Mouse (Mus musculus) small intestine, adult 10 weeks (tissue): Measurements from ENCODE around the gene Scgb2b15. TPM values are rescaled to one million over a fixed set of nuclear protein-coding genes. Genes with fewer than 3 reads are reported as not detected.

Experiments
- polyA plus RNA-seq: library from polyadenylated mRNA; stranded (reverse); fragments of 350-450 nt; fragmentation: Illumina TruSeq; extraction: RNeasy Lipid Tissue Mini Kit (QIAGEN cat#74804); gene quantifications from one replicate; pipeline ENCODE4 v1.2.3, GENCODE M21; 2014; ENCODE audit warnings: low replicate concordance

Scgb2b15 gene
- polyA plus RNA-seq: 5.0 TPM

DNA sequence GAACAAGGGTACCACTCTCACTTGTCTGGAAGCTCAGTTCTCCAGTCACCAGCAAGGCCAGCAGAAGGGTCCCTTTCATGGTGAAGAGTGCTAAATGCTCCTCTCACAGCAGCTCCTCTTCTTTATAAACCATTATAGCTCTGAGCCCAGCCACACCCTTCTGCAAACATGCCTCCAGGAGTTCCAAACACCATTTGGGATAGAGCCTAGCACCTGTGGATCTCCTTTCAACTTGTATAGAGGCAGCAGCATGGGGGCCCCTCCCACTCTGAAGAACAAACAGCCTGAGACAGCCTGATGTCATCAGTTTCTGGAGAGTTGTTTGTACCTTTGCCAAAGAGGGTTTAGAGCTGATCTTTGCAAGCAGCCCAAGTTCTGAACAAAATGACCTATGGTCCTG, at the start of gene Scgb2b15:
TSS of gene Scgb2b15 (minus strand) at position 101 of the 400 bp plus-strand sequence.

DNA sequence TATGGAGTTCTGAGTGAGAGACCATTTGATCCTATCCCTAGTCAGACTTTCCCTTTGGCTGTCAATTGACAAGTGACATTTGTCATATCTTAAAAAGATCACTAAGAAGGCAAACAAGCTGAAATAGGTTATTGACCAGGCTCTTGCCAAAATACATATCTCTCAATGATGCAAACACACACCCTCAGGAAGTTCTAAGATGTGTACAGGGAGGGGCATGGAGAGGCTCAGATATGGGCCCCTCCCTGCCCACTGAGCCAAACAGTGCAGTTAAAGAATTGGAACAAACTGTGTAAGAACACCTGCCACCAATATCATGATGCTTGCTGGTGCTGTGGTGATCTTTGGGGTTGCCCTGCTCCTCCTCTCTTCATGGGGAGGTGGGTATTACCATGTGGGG, 6.8 kb upstream of the Scgb2b15 start, which contains the start of gene Scgb1b15:
TSS of gene Scgb1b15 (plus strand) at position 301 of the 400 bp plus-strand sequence.

Other genes with a start within 250 kb of the Scgb2b15 start
- gene Scgb1b15, start 6.9 kb upstream of the Scgb2b15 start, polyA plus RNA-seq: not detected
- 5.0 TPM for gene Scgb2b17, start 226.9 kb upstream of the Scgb2b15 start, polyA plus RNA-seq
- gene Scgb1b17, start 233.8 kb upstream of the Scgb2b15 start, polyA plus RNA-seq: not detected